Mouse (Mus musculus) heart, embryonic 13.5 days (tissue): ENCODE data around the gene Nsun4. TPM values are rescaled to one million over a fixed set of nuclear protein-coding genes. Genes with fewer than 3 reads are reported as not detected.

Source experiments
- ATAC-seq: fragments of 200-750 bp; cut with Nextera tagmentation; 2 replicates; pipeline ENCODE4 v1.8.0; 2017; ENCODE audit warnings: moderate TSS enrichment; ENCODE audit not compliant: insufficient number of reproducible peaks, low FRiP score, low TSS enrichment; ENCODE audit errors: extremely low read depth
- H3K27ac ChIP-seq: fragments of 300-500 bp; sonication (generic); replicated peaks from 2 replicates; pipeline ENCODE4 v1.5.1; 2015; ENCODE audit warnings: moderate library complexity, mild to moderate bottlenecking, inconsistent platforms
- H3K27me3 ChIP-seq: fragments of 300-500 bp; sonication (generic); replicated peaks from 2 replicates; pipeline ENCODE4 v1.6.1; 2015; ENCODE audit warnings: mild to moderate bottlenecking, inconsistent platforms
- H3K36me3 ChIP-seq: fragments of 300-500 bp; sonication (generic); 2 replicates; pipeline ENCODE4 v1.6.1; 2015; ENCODE audit warnings: mild to moderate bottlenecking, inconsistent platforms
- H3K4me1 ChIP-seq: fragments of 300-500 bp; sonication (generic); 2 replicates; pipeline ENCODE4 v1.6.1; 2015; ENCODE audit warnings: inconsistent platforms
- H3K4me2 ChIP-seq: fragments of 300-500 bp; sonication (generic); 2 replicates; pipeline ENCODE4 v1.6.1; 2015; ENCODE audit warnings: inconsistent platforms, mild to moderate bottlenecking, moderate library complexity
- H3K4me3 ChIP-seq: fragments of 300-500 bp; sonication (generic); 2 replicates; pipeline ENCODE4 v1.5.1; 2015; ENCODE audit warnings: moderate library complexity, mild to moderate bottlenecking, inconsistent platforms
- H3K9ac ChIP-seq: fragments of 300-500 bp; sonication (generic); 2 replicates; pipeline ENCODE4 v1.6.1; 2015; ENCODE audit warnings: inconsistent platforms, mild to moderate bottlenecking, moderate library complexity
- H3K9me3 ChIP-seq: fragments of 300-500 bp; sonication (generic); 2 replicates; pipeline ENCODE4 v1.6.1; 2016; ENCODE audit warnings: inconsistent platforms
- whole genome bisulfite sequencing: fragments of 180-500 bp; shearing (Covaris S2); methylation state at CpG from one replicate; pipeline ENCODE4 v1.1.7; 2015; ENCODE audit warnings: mixed read lengths; 5-methylcytosine and 5-hydroxymethylcytosine counted together
- polyA plus RNA-seq: library from polyadenylated mRNA; unstranded; fragments of >200 nt; fragmentation: Nextera tagmentation; extraction: Ambion mirVana; gene quantifications from 2 replicates; pipeline ENCODE4 v1.2.1, GENCODE M21; 2015

Nsun4 gene
- polyA plus RNA-seq, 1 experiment from 2014 or later, result 25.3 TPM

DNA sequence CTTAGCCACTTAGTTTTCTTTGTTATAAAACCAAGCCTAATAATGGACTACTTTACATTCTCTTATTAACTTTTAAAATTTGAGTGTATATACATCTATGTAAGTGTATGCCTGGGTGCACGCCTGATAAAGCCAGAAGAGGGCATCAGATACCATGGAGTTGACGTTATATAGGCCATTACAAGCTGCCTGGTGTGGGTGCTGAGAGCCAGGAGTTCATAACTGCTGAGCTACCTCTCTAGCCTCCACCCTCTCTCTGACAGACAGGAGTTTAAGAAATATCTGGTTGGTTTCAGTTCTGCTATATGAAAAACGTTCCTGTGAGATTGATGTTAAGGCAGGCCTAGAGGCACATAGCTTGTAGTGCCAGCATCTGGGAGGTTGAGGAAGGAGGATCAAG is 11.5 kb downstream of the Nsun4 start:
- Histone ChIP-seq H3K36me3 (peaks cover 70% of the 10 kb centered on the region), H3K9me3 (no peaks in the 10 kb centered on the region), H3K4me2 (no peak overlapping the region), H3K4me3 (no peak overlapping the region), H3K27ac (no peak overlapping the region), H3K9ac (no peak overlapping the region), H3K27me3 (no peaks in the 10 kb centered on the region), H3K4me1 (no peaks in the 10 kb centered on the region)
- 60% methylated on average over 3 of the region's 3 CpGs for WGBS
- no peak for ATAC-seq

DNA sequence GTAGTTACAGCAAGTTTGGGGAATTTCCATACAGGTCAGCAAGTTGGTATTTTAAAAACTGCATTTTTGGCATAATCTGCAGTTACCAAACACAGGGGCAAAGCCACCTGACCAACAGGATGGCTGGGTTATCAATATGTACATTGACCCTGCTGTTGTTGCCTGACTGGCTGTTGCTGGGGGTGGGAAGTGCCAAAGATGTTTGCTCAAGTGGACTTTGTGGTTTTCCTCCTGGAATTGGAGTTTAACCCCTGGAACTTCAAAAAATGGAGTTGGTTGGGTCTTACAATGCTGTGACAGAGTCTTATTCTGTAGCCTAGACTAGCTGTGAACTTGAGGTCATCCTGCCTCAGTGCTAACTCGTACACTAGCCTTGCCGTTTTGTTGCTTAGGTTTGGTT is 13.2 kb downstream of the Nsun4 start:
- H3K9ac ChIP-seq, result no peak overlapping the region
- ATAC-seq, result no peak
- 85% methylated on average over 2 of the region's 2 CpGs for WGBS
- H3K27me3 ChIP-seq, result no peaks in the 10 kb centered on the region
- H3K9me3 ChIP-seq, result no peaks in the 10 kb centered on the region
- H3K4me2 ChIP-seq, result no peak overlapping the region
- H3K4me3 ChIP-seq, result no peak overlapping the region
- H3K36me3 ChIP-seq, result peaks cover 81% of the 10 kb centered on the region
- H3K27ac ChIP-seq, result no peak overlapping the region
- H3K4me1 ChIP-seq, result no peaks in the 10 kb centered on the region

DNA sequence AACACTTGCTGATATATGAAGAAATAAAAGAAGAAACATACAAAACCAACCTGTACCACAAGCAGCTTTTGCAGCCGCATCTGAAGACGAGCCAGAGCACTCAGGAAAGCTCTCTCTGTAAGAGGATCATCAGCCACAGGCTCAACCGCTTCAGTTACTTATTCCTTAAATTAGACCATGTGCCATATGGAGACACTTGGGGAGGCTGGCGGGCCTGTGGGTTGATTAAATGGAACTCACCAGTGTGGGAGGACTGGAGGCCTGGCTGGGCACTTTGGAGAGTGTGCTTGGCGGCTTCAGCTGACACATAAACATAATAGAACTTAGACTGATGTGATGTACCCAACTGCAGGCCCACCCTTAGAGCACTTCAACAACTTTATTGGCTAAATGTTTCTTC is 20.3 kb downstream of the Nsun4 start:
- no peak overlapping the region for H3K9ac ChIP-seq
- H3K4me2 ChIP-seq, result no peak overlapping the region
- peaks cover 63% of the 10 kb centered on the region for H3K36me3 ChIP-seq
- H3K27me3 ChIP-seq, result no peaks in the 10 kb centered on the region
- no peak overlapping the region for H3K4me3 ChIP-seq
- WGBS, result 88% methylated on average over 5 of the region's 5 CpGs
- no peaks in the 10 kb centered on the region for H3K4me1 ChIP-seq
- no peaks in the 10 kb centered on the region for H3K9me3 ChIP-seq
- H3K27ac ChIP-seq, result no peak overlapping the region
- ATAC-seq, result no peak

DNA sequence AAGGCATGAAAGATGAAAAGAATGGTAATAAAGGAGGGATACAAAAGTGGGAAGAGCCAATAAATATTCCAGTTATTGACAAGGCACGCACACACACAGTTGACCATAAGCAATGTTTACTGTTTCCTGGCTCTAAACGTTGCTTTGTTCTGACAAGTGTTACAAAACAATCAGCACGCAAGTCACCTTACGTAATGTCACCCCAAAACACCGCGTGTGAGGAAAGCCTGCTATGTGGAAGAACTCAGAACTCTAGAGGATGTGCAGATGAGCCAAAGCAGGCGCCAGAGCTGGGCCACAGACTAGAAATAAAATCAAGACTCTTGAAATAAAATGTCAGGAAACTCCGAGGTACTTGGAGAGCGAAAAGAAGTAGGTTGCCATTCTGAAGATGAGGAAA is 20.8 kb downstream of the Nsun4 start:
- H3K27me3 ChIP-seq, result no peaks in the 10 kb centered on the region
- H3K9ac ChIP-seq, result no peak overlapping the region
- H3K9me3 ChIP-seq, result no peaks in the 10 kb centered on the region
- H3K4me1 ChIP-seq, result no peaks in the 10 kb centered on the region
- H3K4me2 ChIP-seq, result no peak overlapping the region
- no peak overlapping the region for H3K4me3 ChIP-seq
- 88% methylated on average over 9 of the region's 9 CpGs for WGBS
- H3K27ac ChIP-seq, result no peak overlapping the region
- peaks cover 59% of the 10 kb centered on the region for H3K36me3 ChIP-seq
- no peak for ATAC-seq

DNA sequence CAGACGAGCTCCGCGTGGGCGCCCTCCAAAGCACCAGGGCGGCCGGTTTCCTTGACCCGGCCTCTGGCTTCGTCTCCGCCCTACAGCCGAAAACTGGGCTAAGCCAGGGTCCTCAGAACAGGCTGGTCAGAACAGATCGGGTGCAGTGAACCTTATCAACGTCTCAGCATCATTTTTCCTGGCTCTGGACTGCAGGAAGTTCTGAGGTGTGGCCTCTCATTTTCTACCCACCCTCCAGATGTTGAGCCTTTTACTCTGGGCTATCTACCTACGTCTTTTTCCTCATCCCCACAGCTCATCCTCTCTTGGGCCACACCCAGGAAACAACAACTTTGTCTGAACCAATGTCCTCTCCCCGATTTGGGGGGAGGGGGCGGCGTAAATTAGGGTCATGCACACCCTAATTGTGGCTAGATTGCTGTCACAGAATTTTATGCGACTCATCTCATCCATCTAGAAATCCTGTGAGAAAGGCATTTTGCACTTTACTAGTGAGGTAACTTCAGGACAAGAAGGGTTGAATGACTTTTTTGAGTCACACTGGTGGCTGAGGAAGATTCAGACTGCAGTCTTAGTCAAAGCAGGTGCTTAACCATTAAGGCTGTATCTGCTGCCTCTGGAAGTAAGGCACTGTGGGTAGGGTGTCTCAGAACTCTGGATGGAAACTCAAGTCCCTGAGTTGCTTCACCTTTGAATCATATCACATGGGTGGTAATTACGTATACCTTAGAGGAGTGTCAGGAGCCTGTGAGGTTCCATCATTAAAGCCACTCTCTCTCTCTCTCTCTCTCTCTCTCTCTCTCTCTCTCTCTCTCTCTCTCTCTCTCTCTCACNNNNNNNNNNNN is 35.6 kb downstream of the Nsun4 start, which contains the start of gene Faah:
Gene Faah (minus strand): TSS at position 25 of the 845 bp plus-strand sequence.
- ATAC-seq, result no peak

DNA sequence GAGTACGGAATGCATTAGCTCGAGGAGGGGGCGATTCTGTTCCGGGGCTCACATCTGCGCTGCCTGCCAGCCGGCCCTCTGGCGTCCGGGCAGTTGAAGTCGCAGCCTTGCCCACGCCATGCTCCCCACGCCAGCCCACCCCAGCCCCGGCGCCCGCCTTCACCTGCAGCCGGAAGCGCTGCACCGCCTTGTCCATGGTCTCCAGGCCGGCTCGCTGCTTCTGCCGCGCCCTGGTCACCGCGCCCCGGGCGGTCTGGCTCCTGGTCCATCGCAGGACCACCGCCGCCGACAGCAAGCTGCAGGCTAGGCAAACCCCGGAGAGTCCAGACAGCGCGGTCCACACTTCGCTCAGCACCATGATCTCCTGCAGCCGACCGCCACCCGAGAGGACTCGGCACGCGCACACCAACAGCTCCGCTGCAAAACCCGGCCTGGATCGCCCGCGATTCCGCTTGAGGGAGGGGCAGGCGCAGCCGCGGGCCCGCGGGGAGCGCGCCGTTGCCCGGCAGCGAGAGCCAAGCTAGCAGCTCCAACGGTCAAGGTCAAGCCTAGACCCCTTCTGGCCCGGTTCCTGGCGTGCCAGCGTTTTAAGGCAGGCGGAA is 36.3 kb downstream of the Nsun4 start:
- peak overlapping the region; percentile 99 for H3K4me2 ChIP-seq
- H3K9me3 ChIP-seq, result no peaks in the 10 kb centered on the region
- H3K4me3 ChIP-seq, result peak overlapping the region; percentile 71
- H3K27me3 ChIP-seq, result peaks cover 83% of the 10 kb centered on the region
- peaks cover 11% of the 10 kb centered on the region for H3K4me1 ChIP-seq
- ATAC-seq, result no peak
- H3K9ac ChIP-seq, result peak overlapping the region; percentile 81
- WGBS, result under 1% methylated on average over 60 of the region's 60 CpGs
- no peaks in the 10 kb centered on the region for H3K36me3 ChIP-seq
- H3K27ac ChIP-seq, result no peak overlapping the region

More for the DNA sequence above, 35.6 kb downstream of the Nsun4 start, which contains the start of gene Faah:
- Histone ChIP-seq H3K27ac (no peak within 1 kb of the TSS), H3K9ac (peak within 1 kb of the TSS; percentile 81), H3K36me3 (no peaks in the 10 kb centered on the region), H3K4me2 (peak within 1 kb of the TSS; percentile 99), H3K27me3 (peaks cover 85% of the 10 kb centered on the region), H3K4me1 (peaks cover 11% of the 10 kb centered on the region), H3K9me3 (no peaks in the 10 kb centered on the region), H3K4me3 (peak within 1 kb of the TSS; percentile 71)
- 9% methylated on average over 18 of the region's 18 CpGs for WGBS

DNA sequence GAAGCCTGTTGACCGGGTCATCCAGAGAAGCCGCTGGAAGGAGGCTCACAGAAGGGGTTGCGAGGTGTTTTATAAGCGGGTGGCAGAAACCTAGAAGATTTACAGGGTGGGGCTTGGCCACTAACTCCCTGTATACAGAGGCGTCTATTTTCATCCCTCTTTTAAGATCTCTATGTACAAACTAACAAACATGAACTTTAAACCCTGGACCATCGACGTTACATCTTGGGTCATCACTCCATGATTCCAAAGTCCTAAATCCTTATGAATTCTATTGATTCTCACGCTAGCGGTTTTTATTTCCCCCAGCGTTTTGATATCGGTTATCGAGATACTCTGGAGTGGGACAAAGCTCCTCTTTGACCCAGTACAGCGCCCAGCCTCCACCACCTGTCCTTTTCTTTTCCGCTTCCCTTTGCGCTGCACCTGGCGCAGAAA is 36.8 kb downstream of the Nsun4 start:
- Histone ChIP-seq H3K9ac (peak overlapping the region; percentile 81), H3K27ac (no peak overlapping the region), H3K9me3 (no peaks in the 10 kb centered on the region), H3K4me1 (peaks cover 11% of the 10 kb centered on the region), H3K27me3 (peaks cover 83% of the 10 kb centered on the region), H3K4me3 (peak overlapping the region; percentile 71), H3K36me3 (no peaks in the 10 kb centered on the region), H3K4me2 (peak overlapping the region; percentile 99)
- no peak for ATAC-seq
- 13% methylated on average over 16 of the region's 16 CpGs for WGBS

DNA sequence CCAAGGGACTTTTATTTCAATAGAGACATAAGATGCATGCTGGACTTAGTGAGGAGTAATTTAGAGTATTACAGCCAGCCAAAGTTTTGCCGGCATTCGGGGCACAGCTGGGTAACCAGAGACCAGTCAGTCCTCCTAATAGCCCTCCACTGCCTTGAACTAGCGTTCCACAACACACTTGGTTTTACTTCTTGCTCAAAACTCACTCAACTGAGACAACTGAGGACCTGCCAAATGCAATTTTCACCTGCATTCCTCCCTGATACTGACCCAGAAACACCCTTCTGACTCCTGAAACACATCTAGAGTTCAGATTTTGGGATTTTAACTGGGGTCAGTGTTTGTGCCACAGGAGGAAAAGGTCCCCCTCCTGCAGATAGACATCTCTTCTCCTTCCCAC is 37.3 kb downstream of the Nsun4 start:
- Histone ChIP-seq H3K27me3 (peaks cover 87% of the 10 kb centered on the region), H3K36me3 (no peaks in the 10 kb centered on the region), H3K4me2 (no peak overlapping the region), H3K4me1 (peaks cover 11% of the 10 kb centered on the region), H3K27ac (no peak overlapping the region), H3K9me3 (no peaks in the 10 kb centered on the region), H3K9ac (no peak overlapping the region), H3K4me3 (peak overlapping the region; percentile 71; the same call in 1 of the 2 replicates)
- 53% methylated on average over 3 of the region's 3 CpGs for WGBS
- ATAC-seq, result no peak

DNA sequence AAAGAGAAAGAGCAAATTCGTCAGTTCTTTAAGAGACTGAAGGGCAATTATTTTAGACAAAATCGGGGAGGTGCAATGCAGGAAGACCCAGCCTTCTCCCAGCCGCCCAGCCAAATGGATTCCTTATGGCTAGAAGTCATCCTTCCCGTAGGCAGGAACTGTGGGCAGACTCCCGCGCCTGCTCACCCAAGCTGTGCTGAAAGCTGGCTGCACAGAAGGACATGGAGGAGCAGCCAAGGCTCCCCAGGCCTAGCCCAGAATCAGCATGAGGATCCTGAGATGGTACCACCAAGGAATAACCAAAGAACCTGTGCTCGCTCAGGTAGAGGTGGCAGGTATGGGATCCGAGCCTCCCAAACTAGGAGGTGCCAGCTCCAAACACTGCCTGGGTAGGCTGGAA is 37.7 kb downstream of the Nsun4 start:
- peaks cover 91% of the 10 kb centered on the region for H3K27me3 ChIP-seq
- no peak overlapping the region for H3K9ac ChIP-seq
- H3K4me3 ChIP-seq, result no peak overlapping the region
- no peaks in the 10 kb centered on the region for H3K36me3 ChIP-seq
- H3K9me3 ChIP-seq, result no peaks in the 10 kb centered on the region
- peaks cover 11% of the 10 kb centered on the region for H3K4me1 ChIP-seq
- 60% methylated on average over 8 of the region's 8 CpGs for WGBS
- no peak overlapping the region for H3K27ac ChIP-seq
- ATAC-seq, result no peak
- H3K4me2 ChIP-seq, result no peak overlapping the region

DNA sequence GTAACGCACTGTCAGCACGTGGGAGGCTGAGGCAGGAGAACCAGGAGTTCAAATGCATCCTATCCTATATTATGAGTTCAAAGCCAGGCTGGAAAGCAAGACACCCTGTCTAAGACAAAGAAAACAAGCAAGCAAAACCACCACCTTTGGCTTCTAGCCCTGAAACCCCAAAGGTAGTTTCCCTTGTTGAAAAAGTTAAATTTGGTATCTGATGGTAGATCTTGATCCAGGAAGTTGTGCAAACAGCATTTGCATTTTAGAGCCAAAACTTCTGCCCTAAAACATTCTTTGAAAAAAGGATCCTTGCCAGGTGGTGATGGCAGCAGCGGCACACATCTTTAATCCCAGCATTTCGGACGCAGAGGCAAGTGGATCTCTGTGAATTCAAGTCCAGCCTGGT is 38.2 kb downstream of the Nsun4 start:
- Histone ChIP-seq H3K27me3 (peaks cover 95% of the 10 kb centered on the region), H3K27ac (no peak overlapping the region), H3K4me3 (no peak overlapping the region), H3K4me2 (no peak overlapping the region), H3K9ac (no peak overlapping the region), H3K4me1 (peaks cover 11% of the 10 kb centered on the region), H3K9me3 (no peaks in the 10 kb centered on the region), H3K36me3 (no peaks in the 10 kb centered on the region)
- no peak for ATAC-seq
- 75% methylated on average over 5 of the region's 5 CpGs for WGBS

DNA sequence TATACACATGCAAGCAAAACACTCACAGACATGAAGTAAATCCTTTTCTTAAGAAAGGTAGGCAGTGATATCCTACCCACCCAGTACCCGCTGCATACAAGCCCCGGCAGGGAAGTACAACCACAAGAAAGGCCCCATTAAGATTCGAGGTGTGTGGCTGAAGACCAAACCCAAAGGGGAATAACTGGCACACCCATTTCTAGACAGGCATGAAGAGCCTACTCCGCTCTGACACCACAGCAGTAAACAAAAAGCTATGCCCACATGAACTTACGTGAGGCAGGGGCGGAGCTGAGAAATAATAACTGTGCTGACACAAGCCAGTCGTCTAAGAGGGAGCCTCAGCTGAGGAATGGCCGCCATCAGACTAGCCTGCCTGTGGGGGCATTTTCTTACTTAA is 43.5 kb downstream of the Nsun4 start:
- ATAC-seq, result no peak
- peaks cover 52% of the 10 kb centered on the region for H3K27me3 ChIP-seq
- H3K27ac ChIP-seq, result no peak overlapping the region
- no peak overlapping the region for H3K4me2 ChIP-seq
- no peaks in the 10 kb centered on the region for H3K9me3 ChIP-seq
- H3K36me3 ChIP-seq, result no peaks in the 10 kb centered on the region
- WGBS, result 69% methylated on average over 8 of the region's 8 CpGs
- H3K9ac ChIP-seq, result no peak overlapping the region
- no peak overlapping the region for H3K4me3 ChIP-seq
- peaks cover 18% of the 10 kb centered on the region for H3K4me1 ChIP-seq
